Mouse (Mus musculus): ENCODE data around the gene Hist1h2bh.

- peak; percentile 89 for TF ChIP-seq EP300 (IDR thresholded peaks at IDR 0.05)
- TF ChIP-seq CTCF (IDR thresholded peaks at IDR 0.05), result peak; percentile 66
These were observed 8.1 kb upstream of the Hist1h2bh start, which contains the start of gene Hist1h4f for GRCm38 (mm10) chr13:23551146-23551834.

Measured in lung, postnatal 0 days (tissue).